Mouse (Mus musculus): ENCODE measurements at regions not wholly inside any gene's neighbourhood (a gene's known extent, or its start where the extent isn't known, plus 50 kb on each side); places are given as distances from the start of the nearest gene placed in this dataset.

DNA sequence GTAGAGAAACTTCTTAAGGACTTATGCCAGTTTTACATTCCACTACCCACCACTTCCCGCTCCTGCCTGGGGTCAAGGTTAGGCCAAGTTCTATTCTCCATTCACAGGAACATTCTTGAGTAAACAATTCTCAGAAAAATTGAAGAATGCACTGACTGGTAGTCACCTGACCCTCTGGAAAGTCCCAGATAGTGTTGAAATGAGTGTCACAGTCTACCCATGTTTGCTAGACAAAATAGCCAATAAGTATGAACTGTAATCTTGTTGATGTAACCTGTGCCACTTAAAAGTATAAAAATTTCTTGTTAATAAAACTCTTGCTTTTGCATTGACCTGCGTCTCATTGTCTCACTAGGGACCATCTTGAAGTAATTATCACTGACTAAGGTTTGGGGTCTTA lies 1487.9 kb downstream of the Tbl1xr1 start:
- TF ChIP-seq POLR2A (IDR thresholded peaks at IDR 0.05; ENCODE audit: insufficient read depth, low read length) (no peak), CTCF (IDR thresholded peaks at IDR 0.05; ENCODE audit: low read depth, low read length) (no peak), EP300 (IDR thresholded peaks at IDR 0.05; ENCODE audit: insufficient read depth, low read depth, low read length) (no peak)
